Mouse (Mus musculus): ENCODE measurements around the gene Acpp.

Acpp gene

GRCm38 (mm10) chr9:104247307-104247987, 90.1 kb downstream of the Acpp start:
- no peak for DNase-seq

- DNase-seq: no peak
These were observed 93.6 kb downstream of the Acpp start for GRCm38 (mm10) chr9:104243799-104244466.

GRCm38 (mm10) chr9:104240146-104240545, 97.4 kb downstream of the Acpp start:
- DNase-seq: no peak

DNA sequence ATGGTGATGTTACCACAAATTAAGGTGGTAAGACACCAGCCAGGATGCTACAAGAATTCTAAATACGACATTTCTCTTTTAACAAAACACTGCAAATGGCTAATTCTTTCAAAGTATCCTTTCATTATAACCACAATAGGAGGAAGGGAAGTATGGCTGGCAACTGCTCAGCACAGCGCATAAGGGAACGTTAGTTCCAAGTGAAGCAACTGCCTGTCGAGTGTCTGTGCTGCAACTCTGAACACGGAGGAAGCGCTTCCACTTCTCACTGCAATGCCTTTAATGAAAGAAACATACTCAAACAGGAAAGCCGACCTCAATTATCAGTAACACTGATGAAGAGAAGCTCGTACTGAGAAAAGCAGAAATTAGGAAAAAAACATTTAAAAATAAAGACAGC, 98.5 kb downstream of the Acpp start:
- no peak for DNase-seq

Data from kidney, postnatal 4 days (tissue).